Mouse (Mus musculus): ENCODE measurements at regions not wholly inside any gene's neighbourhood (a gene's known extent, or its start where the extent isn't known, plus 50 kb on each side); places are given as distances from the start of the nearest gene placed in this dataset.

GRCm38 (mm10) chr4:54282934-54283333 lies 457.1 kb downstream of the Tmem38b start:
- no peak for DNase-seq (ENCODE audit: low spot score in 2 of 2)

GRCm38 (mm10) chr4:54313804-54314203 lies 488.0 kb downstream of the Tmem38b start:
- DNase-seq (ENCODE audit: low spot score in 2 of 2) = no peak

GRCm38 (mm10) chr4:54324851-54325250 lies 499.0 kb downstream of the Tmem38b start:
- DNase-seq (ENCODE audit: low spot score in 2 of 2) = no peak

GRCm38 (mm10) chr4:54328273-54328672 lies 502.4 kb downstream of the Tmem38b start:
- no peak for DNase-seq (ENCODE audit: low spot score in 2 of 2)

GRCm38 (mm10) chr4:54328711-54329427 lies 503.0 kb downstream of the Tmem38b start:
- DNase-seq (ENCODE audit: low spot score in 2 of 2) = no peak

GRCm38 (mm10) chr4:54330686-54331085 lies 504.8 kb downstream of the Tmem38b start:
- no peak for DNase-seq (ENCODE audit: low spot score in 2 of 2)

GRCm38 (mm10) chr4:54331588-54332211 lies 505.9 kb downstream of the Tmem38b start:
- DNase-seq (ENCODE audit: low spot score in 2 of 2) = no peak

GRCm38 (mm10) chr4:54332261-54332660 lies 506.4 kb downstream of the Tmem38b start:
- no peak for DNase-seq (ENCODE audit: low spot score in 2 of 2)

GRCm38 (mm10) chr4:54338556-54338955 lies 512.7 kb downstream of the Tmem38b start:
- DNase-seq (ENCODE audit: low spot score in 2 of 2) = no peak

GRCm38 (mm10) chr4:54340106-54340505 lies 514.3 kb downstream of the Tmem38b start:
- DNase-seq (ENCODE audit: low spot score in 2 of 2) = no peak

- no peak for DNase-seq (ENCODE audit: low spot score in 2 of 2)
Observed at GRCm38 (mm10) chr4:54353657-54354390, 528.0 kb downstream of the Tmem38b start.

- no peak for DNase-seq (ENCODE audit: low spot score in 2 of 2)
Observed at GRCm38 (mm10) chr4:54354391-54354726, 528.5 kb downstream of the Tmem38b start.

GRCm38 (mm10) chr4:54355381-54356040 lies 529.7 kb downstream of the Tmem38b start:
- no peak for DNase-seq (ENCODE audit: low spot score in 2 of 2)

- DNase-seq (ENCODE audit: low spot score in 2 of 2) = no peak
Observed at GRCm38 (mm10) chr4:54356041-54356427, 530.2 kb downstream of the Tmem38b start.

- no peak for DNase-seq (ENCODE audit: low spot score in 2 of 2)
Observed at GRCm38 (mm10) chr4:54370909-54371308, 545.1 kb downstream of the Tmem38b start.

GRCm38 (mm10) chr4:54371418-54371957 lies 545.6 kb downstream of the Tmem38b start:
- no peak for DNase-seq (ENCODE audit: low spot score in 2 of 2)

GRCm38 (mm10) chr4:54373606-54374005 lies 547.8 kb downstream of the Tmem38b start:
- no peak for DNase-seq (ENCODE audit: low spot score in 2 of 2)

- DNase-seq (ENCODE audit: low spot score in 2 of 2) = no peak
Observed at GRCm38 (mm10) chr4:54374457-54374856, 548.6 kb downstream of the Tmem38b start.

- no peak for DNase-seq (ENCODE audit: low spot score in 2 of 2)
Observed at GRCm38 (mm10) chr4:54387460-54387859, 557.4 kb upstream of the Zfp462 start.

GRCm38 (mm10) chr4:54391536-54392208 lies 553.2 kb upstream of the Zfp462 start:
- no peak for DNase-seq (ENCODE audit: low spot score in 2 of 2)

GRCm38 (mm10) chr4:54406151-54406550 lies 538.7 kb upstream of the Zfp462 start:
- no peak for DNase-seq (ENCODE audit: low spot score in 2 of 2)

GRCm38 (mm10) chr4:54407930-54408329 lies 536.9 kb upstream of the Zfp462 start:
- DNase-seq (ENCODE audit: low spot score in 2 of 2) = no peak

All from frontal cortex, postnatal 25 days (tissue).